Mouse (Mus musculus): ENCODE results near the gene Rad18. TPM values are rescaled to one million over a fixed set of nuclear protein-coding genes. Genes with fewer than 3 reads are reported as not detected.
"Not testable (repeated sequence)": the region's sequence is repeated elsewhere in the genome, so short reads cannot be mapped to it uniquely, and the experiment has no call there.

The Rad18 gene
- polyA plus RNA-seq, 1 experiment from 2014 or later, result 14.4 TPM

DNA sequence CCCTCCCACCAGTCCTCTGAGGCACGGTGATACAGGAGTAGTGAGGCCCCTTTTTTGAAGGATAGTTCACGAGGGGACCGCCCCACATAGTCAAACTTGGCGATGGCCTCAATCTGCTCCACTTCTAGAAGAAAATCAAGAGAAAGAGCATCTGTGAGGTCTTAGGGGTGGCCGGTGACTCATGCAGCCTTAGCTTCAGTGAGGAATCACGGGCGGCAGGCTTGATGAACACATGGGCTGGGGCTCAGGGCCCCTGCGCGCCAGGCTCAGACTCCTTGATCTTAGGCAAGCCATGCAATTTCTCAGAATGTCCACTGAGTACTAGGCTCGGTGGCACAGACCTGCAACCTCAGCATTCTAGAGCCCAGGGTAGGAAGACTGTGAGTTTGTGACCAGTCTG lies 34.9 kb upstream of the Rad18 start:
- WGBS, result 90% methylated on average over 10 of the region's 10 CpGs

DNA sequence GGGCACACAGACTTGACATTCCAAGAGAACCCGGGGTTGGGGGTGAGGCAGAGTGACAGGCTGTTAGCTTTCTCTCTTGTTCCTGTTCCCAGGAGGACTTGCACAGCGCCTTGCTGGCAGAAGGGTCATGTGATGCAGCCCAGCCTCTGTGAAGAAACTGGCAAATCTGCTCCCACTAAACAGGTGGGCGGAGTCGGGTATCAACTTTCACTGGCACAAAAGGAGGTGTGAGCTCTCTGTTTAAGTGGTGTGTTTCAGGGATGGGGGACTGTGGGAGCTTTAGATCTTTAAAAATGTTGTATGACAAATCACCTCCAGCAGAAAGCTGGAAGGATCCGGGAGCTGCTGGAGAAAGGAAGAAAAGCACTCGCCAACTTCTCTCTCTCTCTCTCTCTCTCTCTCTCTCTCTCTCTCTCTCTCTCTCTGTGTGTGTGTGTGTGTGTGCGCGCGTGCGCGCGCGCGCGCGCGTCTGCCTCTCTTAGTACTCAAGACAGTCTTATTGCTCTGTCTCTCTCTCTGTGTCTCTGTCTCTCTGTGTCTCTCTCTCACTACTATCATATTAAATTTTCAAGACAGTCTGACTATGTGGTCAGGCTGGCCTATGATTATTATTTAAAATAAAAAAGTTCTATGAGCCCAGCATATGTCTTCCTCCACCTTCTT lies 32.4 kb upstream of the Rad18 start:
- peak overlapping the region; percentile 17; the same call in 1 of the 2 replicates for H3K27ac ChIP-seq (ENCODE audit: low read depth, low read length)
- WGBS, result 6% methylated on average over 17 of the region's 17 CpGs
- H3K4me2 ChIP-seq (ENCODE audit: low read length), result peak overlapping the region; percentile 25; the same call in 1 of the 2 replicates
- peaks cover 32% of the 10 kb centered on the region for H3K36me3 ChIP-seq (ENCODE audit: control insufficient read depth, insufficient read depth, low read length)
- H3K27me3 ChIP-seq (replicated peaks; ENCODE audit: control insufficient read depth, insufficient read depth, low read length), result no peaks in the 10 kb centered on the region
- H3K9me3 ChIP-seq (ENCODE audit: control insufficient read depth, low read length), result no peaks in the 10 kb centered on the region
- peaks cover 4% of the 10 kb centered on the region for H3K4me1 ChIP-seq (ENCODE audit: control insufficient read depth, insufficient read depth, low read depth, low read length)
- peak; percentile 51 for ATAC-seq
- H3K9ac ChIP-seq (ENCODE audit: low read depth, low read length), result no peak overlapping the region
- H3K4me3 ChIP-seq (ENCODE audit: low read length), result no peak overlapping the region

More for the DNA sequence above, 34.9 kb upstream of the Rad18 start:
- Histone ChIP-seq H3K9ac (ENCODE audit: low read depth, low read length) (no peak overlapping the region), H3K4me1 (ENCODE audit: control insufficient read depth, insufficient read depth, low read depth, low read length) (peaks cover 4% of the 10 kb centered on the region), H3K4me2 (ENCODE audit: low read length) (no peak overlapping the region), H3K4me3 (ENCODE audit: low read length) (no peak overlapping the region), H3K9me3 (ENCODE audit: control insufficient read depth, low read length) (no peaks in the 10 kb centered on the region), H3K27me3 (replicated peaks; ENCODE audit: control insufficient read depth, insufficient read depth, low read length) (no peaks in the 10 kb centered on the region), H3K36me3 (ENCODE audit: control insufficient read depth, insufficient read depth, low read length) (peaks cover 44% of the 10 kb centered on the region), H3K27ac (ENCODE audit: low read depth, low read length) (no peak overlapping the region)
- no peak for ATAC-seq

DNA sequence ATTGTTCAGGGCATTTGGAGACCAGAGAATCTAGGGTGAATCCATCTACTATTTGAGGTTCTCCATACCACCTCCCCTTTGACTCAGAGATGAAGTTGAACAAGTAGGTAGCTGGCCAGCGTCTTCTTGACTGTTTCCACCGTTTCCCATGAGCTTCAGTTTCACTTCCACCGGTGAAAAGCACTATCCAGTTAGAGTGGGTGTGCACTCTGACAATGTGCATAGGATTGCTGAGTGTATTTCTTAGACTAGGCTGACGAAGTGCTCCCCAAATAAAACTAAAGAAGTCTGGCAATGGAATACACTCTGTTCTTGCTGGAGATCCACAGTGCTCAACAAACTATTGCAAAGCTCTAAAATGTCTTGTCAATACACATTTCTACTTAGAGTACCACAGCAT lies 29.0 kb upstream of the Rad18 start:
- no peaks in the 10 kb centered on the region for H3K9me3 ChIP-seq (ENCODE audit: control insufficient read depth, low read length)
- ATAC-seq, result no peak
- H3K9ac ChIP-seq (ENCODE audit: low read depth, low read length), result no peak overlapping the region
- peaks cover 4% of the 10 kb centered on the region for H3K4me1 ChIP-seq (ENCODE audit: control insufficient read depth, insufficient read depth, low read depth, low read length)
- no peaks in the 10 kb centered on the region for H3K27me3 ChIP-seq (replicated peaks; ENCODE audit: control insufficient read depth, insufficient read depth, low read length)
- peaks cover 22% of the 10 kb centered on the region for H3K36me3 ChIP-seq (ENCODE audit: control insufficient read depth, insufficient read depth, low read length)
- WGBS, result 92% methylated on average over 4 of the region's 4 CpGs
- H3K4me3 ChIP-seq (ENCODE audit: low read length), result no peak overlapping the region
- H3K27ac ChIP-seq (ENCODE audit: low read depth, low read length), result no peak overlapping the region
- H3K4me2 ChIP-seq (ENCODE audit: low read length), result no peak overlapping the region

DNA sequence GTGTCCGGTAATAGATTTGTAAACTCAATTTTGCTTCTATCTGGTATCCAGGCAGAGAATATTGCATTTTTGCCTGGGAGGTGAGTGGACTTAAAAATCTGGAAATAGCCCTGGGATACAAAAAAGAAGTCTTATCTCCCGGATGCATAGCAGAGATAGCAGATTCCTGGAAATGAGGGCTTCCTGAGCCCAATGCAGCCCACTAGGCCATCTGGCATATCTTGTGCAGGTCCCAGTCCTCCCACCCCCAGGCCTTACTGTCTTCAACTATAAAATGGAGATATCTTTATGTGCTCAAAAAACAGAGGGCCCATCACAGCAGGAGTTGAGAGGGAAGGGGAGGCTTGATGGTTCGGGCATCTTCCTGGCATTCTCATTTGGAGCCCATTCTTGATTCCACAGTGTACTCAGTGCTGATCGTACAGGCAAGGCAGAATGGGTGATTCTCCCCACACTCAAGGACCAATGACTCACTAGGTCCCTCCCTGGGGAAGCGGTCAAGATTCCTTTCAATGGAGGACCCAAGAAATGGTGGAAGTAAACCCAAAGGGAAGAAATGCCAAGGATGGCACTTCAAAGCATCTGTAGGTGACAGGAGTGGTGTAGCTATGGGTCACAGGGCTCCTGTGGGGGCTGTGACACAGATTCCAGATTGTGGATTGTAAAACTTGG lies 24.1 kb upstream of the Rad18 start:
- WGBS, result 65% methylated on average over 5 of the region's 5 CpGs
- H3K36me3 ChIP-seq (ENCODE audit: control insufficient read depth, insufficient read depth, low read length), result peaks cover 9% of the 10 kb centered on the region
- H3K4me2 ChIP-seq (ENCODE audit: low read length), result no peak overlapping the region
- H3K27ac ChIP-seq (ENCODE audit: low read depth, low read length), result no peak overlapping the region
- H3K9me3 ChIP-seq (ENCODE audit: control insufficient read depth, low read length), result no peaks in the 10 kb centered on the region
- ATAC-seq, result no peak
- H3K4me3 ChIP-seq (ENCODE audit: low read length), result no peak overlapping the region
- H3K27me3 ChIP-seq (replicated peaks; ENCODE audit: control insufficient read depth, insufficient read depth, low read length), result no peaks in the 10 kb centered on the region
- no peak overlapping the region for H3K9ac ChIP-seq (ENCODE audit: low read depth, low read length)
- H3K4me1 ChIP-seq (ENCODE audit: control insufficient read depth, insufficient read depth, low read depth, low read length), result no peaks in the 10 kb centered on the region

DNA sequence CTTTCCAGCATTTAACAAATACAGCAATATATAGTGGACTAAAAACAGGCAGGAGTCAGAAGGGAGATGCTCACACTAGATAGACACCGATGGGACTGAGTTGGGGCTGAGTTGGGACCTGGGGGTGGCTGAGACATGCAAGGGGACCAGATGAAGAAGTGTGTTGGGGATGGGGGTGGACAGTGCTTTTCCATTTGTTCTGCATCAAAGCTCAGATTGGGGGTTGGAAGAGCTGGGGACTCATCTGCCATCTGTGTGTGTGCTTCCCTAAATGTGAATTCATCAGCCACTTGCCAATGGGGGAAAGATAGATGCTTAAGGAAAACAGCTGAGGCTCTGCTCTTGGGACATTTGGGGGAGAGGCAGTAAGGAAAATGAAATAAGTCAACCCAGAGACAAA lies 23.5 kb upstream of the Rad18 start:
- Histone ChIP-seq H3K9ac (ENCODE audit: low read depth, low read length) (no peak overlapping the region), H3K4me2 (ENCODE audit: low read length) (no peak overlapping the region), H3K9me3 (ENCODE audit: control insufficient read depth, low read length) (no peaks in the 10 kb centered on the region), H3K36me3 (ENCODE audit: control insufficient read depth, insufficient read depth, low read length) (peaks cover 9% of the 10 kb centered on the region), H3K27ac (ENCODE audit: low read depth, low read length) (no peak overlapping the region), H3K27me3 (replicated peaks; ENCODE audit: control insufficient read depth, insufficient read depth, low read length) (no peaks in the 10 kb centered on the region), H3K4me3 (ENCODE audit: low read length) (no peak overlapping the region), H3K4me1 (ENCODE audit: control insufficient read depth, insufficient read depth, low read depth, low read length) (no peaks in the 10 kb centered on the region)
- 57% methylated on average over 1 of the region's 1 CpGs for WGBS
- no peak for ATAC-seq

DNA sequence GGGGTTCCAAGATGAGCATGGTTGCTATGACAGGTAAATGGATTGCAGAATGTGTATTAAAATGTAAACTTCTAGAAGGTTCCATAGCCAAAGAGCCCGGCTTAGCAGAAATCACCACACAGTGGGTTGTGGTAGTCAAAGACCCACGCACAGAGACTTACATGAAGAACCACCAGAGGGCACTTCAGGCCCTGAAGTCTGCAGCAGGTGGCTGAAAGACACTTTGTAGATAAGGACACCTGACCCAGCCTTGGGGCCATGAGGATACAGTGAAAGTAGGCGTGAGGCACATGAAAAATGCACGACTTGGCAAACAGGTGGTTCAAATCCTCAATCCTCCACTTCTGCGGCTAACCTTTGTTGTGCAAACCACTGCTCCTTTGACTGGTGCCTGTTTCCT lies 20.7 kb upstream of the Rad18 start:
- ATAC-seq, result 0 out of 2 replicates have a peak, but pooled peaks have one; percentile 32
- Histone ChIP-seq H3K36me3 (ENCODE audit: control insufficient read depth, insufficient read depth, low read length) (peaks cover 2% of the 10 kb centered on the region; the same call in 1 of the 2 replicates), H3K4me2 (ENCODE audit: low read length) (no peak overlapping the region), H3K27me3 (replicated peaks; ENCODE audit: control insufficient read depth, insufficient read depth, low read length) (no peaks in the 10 kb centered on the region), H3K9ac (ENCODE audit: low read depth, low read length) (no peak overlapping the region), H3K27ac (ENCODE audit: low read depth, low read length) (no peak overlapping the region), H3K4me1 (ENCODE audit: control insufficient read depth, insufficient read depth, low read depth, low read length) (no peaks in the 10 kb centered on the region), H3K9me3 (ENCODE audit: control insufficient read depth, low read length) (no peaks in the 10 kb centered on the region), H3K4me3 (ENCODE audit: low read length) (no peak overlapping the region)
- WGBS, result 55% methylated on average over 5 of the region's 5 CpGs

DNA sequence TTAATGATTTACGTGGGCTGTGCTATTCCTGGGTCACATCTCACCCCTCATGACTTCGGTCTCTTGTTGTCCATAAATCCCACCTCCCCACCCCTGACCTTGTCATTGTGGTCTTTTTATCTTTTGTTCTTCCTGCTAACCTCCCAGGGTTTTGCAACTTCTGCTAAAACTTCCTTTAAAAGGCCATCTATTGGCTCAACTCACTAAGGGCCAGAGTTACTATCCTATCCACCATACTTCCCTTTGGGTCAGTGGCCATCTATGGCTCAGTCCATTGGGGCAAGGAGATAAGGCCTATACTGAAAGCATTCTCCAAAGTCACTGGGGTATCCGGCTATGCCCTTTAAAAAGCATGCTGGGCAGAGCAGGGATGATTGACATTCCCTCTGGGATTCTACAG lies 17.5 kb upstream of the Rad18 start:
- no peak overlapping the region for H3K4me2 ChIP-seq (ENCODE audit: low read length)
- WGBS, result 82% methylated on average over 3 of the region's 3 CpGs
- H3K4me3 ChIP-seq (ENCODE audit: low read length), result no peak overlapping the region
- H3K27me3 ChIP-seq (replicated peaks; ENCODE audit: control insufficient read depth, insufficient read depth, low read length), result no peaks in the 10 kb centered on the region
- no peak overlapping the region for H3K9ac ChIP-seq (ENCODE audit: low read depth, low read length)
- no peaks in the 10 kb centered on the region for H3K36me3 ChIP-seq (ENCODE audit: control insufficient read depth, insufficient read depth, low read length)
- no peaks in the 10 kb centered on the region for H3K9me3 ChIP-seq (ENCODE audit: control insufficient read depth, low read length)
- no peak for ATAC-seq
- no peak overlapping the region for H3K27ac ChIP-seq (ENCODE audit: low read depth, low read length)
- no peaks in the 10 kb centered on the region for H3K4me1 ChIP-seq (ENCODE audit: control insufficient read depth, insufficient read depth, low read depth, low read length)

DNA sequence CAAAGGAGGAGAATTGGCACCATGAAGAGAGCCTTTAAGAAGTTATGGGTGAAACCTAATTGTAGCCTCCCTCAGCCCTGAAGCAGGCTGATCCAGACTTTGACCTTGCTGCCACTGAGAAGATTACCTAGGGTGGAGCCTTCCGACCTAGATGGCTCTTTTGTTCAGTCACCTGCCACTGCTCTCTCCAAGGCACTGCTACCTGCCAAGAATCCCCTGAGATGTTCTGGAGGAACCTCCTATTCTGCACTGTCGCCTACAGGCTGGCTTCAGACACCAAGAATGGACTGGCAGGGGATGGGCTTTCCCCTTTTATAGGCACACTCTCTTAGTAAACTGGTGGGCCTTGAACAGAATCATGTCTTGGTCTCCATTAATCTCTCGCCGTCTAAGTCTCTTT lies 5.8 kb upstream of the Rad18 start:
- not testable (repeated sequence) for H3K36me3 ChIP-seq (ENCODE audit: control insufficient read depth, insufficient read depth, low read length); H3K9ac ChIP-seq (ENCODE audit: low read depth, low read length); H3K4me3 ChIP-seq (ENCODE audit: low read length); H3K27ac ChIP-seq (ENCODE audit: low read depth, low read length); H3K4me2 ChIP-seq (ENCODE audit: low read length); ATAC-seq; H3K9me3 ChIP-seq (ENCODE audit: control insufficient read depth, low read length); H3K4me1 ChIP-seq (ENCODE audit: control insufficient read depth, insufficient read depth, low read depth, low read length); H3K27me3 ChIP-seq (replicated peaks; ENCODE audit: control insufficient read depth, insufficient read depth, low read length)
- WGBS, result 90% methylated on average over 4 of the region's 4 CpGs

DNA sequence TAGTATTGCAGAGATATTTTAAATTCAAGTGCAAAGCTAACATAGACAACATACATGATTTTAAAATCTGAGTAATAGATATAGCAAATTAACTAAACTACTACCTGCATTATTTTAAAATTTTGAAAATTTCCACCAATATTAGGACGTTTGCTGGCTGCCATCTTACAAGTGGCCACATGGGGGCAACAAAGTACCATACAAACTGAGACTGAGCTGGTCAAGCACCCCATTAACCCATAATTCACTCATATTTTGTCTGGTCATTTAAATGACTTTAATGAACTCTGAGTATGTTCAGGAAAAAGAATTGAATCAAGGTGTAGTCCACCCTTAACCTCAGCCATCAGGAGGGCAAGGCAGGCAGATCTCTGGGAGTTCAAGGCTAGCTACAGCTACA lies 3.9 kb upstream of the Rad18 start:
- no peaks in the 10 kb centered on the region for H3K27me3 ChIP-seq (replicated peaks; ENCODE audit: control insufficient read depth, insufficient read depth, low read length)
- no peak overlapping the region for H3K4me3 ChIP-seq (ENCODE audit: low read length)
- no peaks in the 10 kb centered on the region for H3K9me3 ChIP-seq (ENCODE audit: control insufficient read depth, low read length)
- H3K27ac ChIP-seq (ENCODE audit: low read depth, low read length), result no peak overlapping the region
- 0% methylated on average over 1 of the region's 1 CpGs for WGBS
- no peaks in the 10 kb centered on the region for H3K36me3 ChIP-seq (ENCODE audit: control insufficient read depth, insufficient read depth, low read length)
- H3K4me1 ChIP-seq (ENCODE audit: control insufficient read depth, insufficient read depth, low read depth, low read length), result peaks cover 4% of the 10 kb centered on the region; the same call in 1 of the 2 replicates
- no peak overlapping the region for H3K4me2 ChIP-seq (ENCODE audit: low read length)
- no peak for ATAC-seq
- no peak overlapping the region for H3K9ac ChIP-seq (ENCODE audit: low read depth, low read length)

Measured in hindbrain, embryonic 16.5 days (tissue).